Mouse (Mus musculus): ENCODE measurements around the gene Map4k5.
A peak's percentile ranks its signal among the peaks of the same experiment; 100 is the strongest.

Gene Map4k5

GRCm38 (mm10) chr12:69838376-69838775 is 54.6 kb downstream of the Map4k5 start:
- no peak for DNase-seq

GRCm38 (mm10) chr12:69833982-69834604 is 58.9 kb downstream of the Map4k5 start:
- DNase-seq: no peak

- DNase-seq: no peak
Observed at GRCm38 (mm10) chr12:69831239-69831910, 61.6 kb downstream of the Map4k5 start.

- no peak for DNase-seq
Observed at GRCm38 (mm10) chr12:69828214-69828613, 64.8 kb downstream of the Map4k5 start.

- DNase-seq: no peak
Observed at GRCm38 (mm10) chr12:69824881-69825597, 68.0 kb downstream of the Map4k5 start.

GRCm38 (mm10) chr12:69814272-69814671 is 78.7 kb downstream of the Map4k5 start:
- no peak for DNase-seq

- DNase-seq: peak; percentile 21
Observed at GRCm38 (mm10) chr12:69813596-69813995, 79.4 kb downstream of the Map4k5 start.

- DNase-seq: no peak
Observed at GRCm38 (mm10) chr12:69812986-69813385, 80.0 kb downstream of the Map4k5 start.

GRCm38 (mm10) chr12:69811976-69812375 is 81.0 kb downstream of the Map4k5 start:
- DNase-seq: no peak

GRCm38 (mm10) chr12:69809439-69809838 is 83.6 kb downstream of the Map4k5 start:
- no peak for DNase-seq

- DNase-seq: no peak
Observed at GRCm38 (mm10) chr12:69807399-69807985, 85.5 kb downstream of the Map4k5 start.

GRCm38 (mm10) chr12:69805148-69805547 is 87.9 kb downstream of the Map4k5 start:
- no peak for DNase-seq

- DNase-seq: no peak
Observed at GRCm38 (mm10) chr12:69804393-69805070, 88.5 kb downstream of the Map4k5 start.

- DNase-seq: no peak
Observed at GRCm38 (mm10) chr12:69803196-69803595, 89.8 kb downstream of the Map4k5 start.

- DNase-seq: no peak
Observed at GRCm38 (mm10) chr12:69800586-69800985, 92.4 kb downstream of the Map4k5 start.

GRCm38 (mm10) chr12:69796311-69796710 is 96.7 kb downstream of the Map4k5 start:
- no peak for DNase-seq

- peak; percentile 74 for DNase-seq
Observed at GRCm38 (mm10) chr12:69790530-69791505, 102.2 kb downstream of the Map4k5 start, which contains the start of gene Cdkl1. TSS of gene Cdkl1 (minus strand) at chr12:69791267.

- DNase-seq: peak; percentile 61
Observed at GRCm38 (mm10) chr12:69789766-69790529, 103.1 kb downstream of the Map4k5 start.

- no peak for DNase-seq
Observed at GRCm38 (mm10) chr12:69788380-69788779, 104.6 kb downstream of the Map4k5 start.

- no peak for DNase-seq
Observed at GRCm38 (mm10) chr12:69785471-69785870, 107.5 kb downstream of the Map4k5 start.
